Mouse (Mus musculus): ENCODE measurements around the gene Polr3e.
"Not testable (repeated sequence)": the region's sequence is repeated elsewhere in the genome, so short reads cannot be mapped to it uniquely, and the experiment has no call there.

Polr3e gene

GRCm38 (mm10) chr7:120911268-120911667 is 6.3 kb upstream of the Polr3e start:
- in situ Hi-C loops (cut with MboI, MseI), result not testable (repeated sequence)

GRCm38 (mm10) chr7:120913332-120913731 is 4.2 kb upstream of the Polr3e start:
- in situ Hi-C loops (cut with MboI, MseI), result no loop called here

GRCm38 (mm10) chr7:120916262-120916875 is 1.2 kb upstream of the Polr3e start:
- in situ Hi-C loops (cut with MboI, MseI), result loop anchor here (5.0 kb wide), 1 partner anchor 79 kb away; no protein-coding TSS in a partner anchor

GRCm38 (mm10) chr7:120917279-120917591 is 309 bp upstream of the Polr3e start:
- in situ Hi-C loops (cut with MboI, MseI), result loop anchor here (5.0 kb wide), 1 partner anchor 80 kb away; no protein-coding TSS in a partner anchor

- in situ Hi-C loops (cut with MboI, MseI), result loop anchor here (5.0 kb wide), 1 partner anchor 81 kb away; no protein-coding TSS in a partner anchor
These were observed 1.0 kb downstream of the Polr3e start for GRCm38 (mm10) chr7:120918526-120918962.

GRCm38 (mm10) chr7:120933110-120933509 is 15.6 kb downstream of the Polr3e start:
- in situ Hi-C loops (cut with MboI, MseI), result loop anchor here (10.0 kb wide), 1 partner anchor 278 kb away; no protein-coding TSS in a partner anchor

- in situ Hi-C loops (cut with MboI, MseI), result loop anchor here (10.0 kb wide), 1 partner anchor 279 kb away; no protein-coding TSS in a partner anchor
These were observed 16.2 kb downstream of the Polr3e start for GRCm38 (mm10) chr7:120933680-120934195.

GRCm38 (mm10) chr7:120934716-120935115 is 17.2 kb downstream of the Polr3e start:
- in situ Hi-C loops (cut with MboI, MseI), result loop anchor here (10.0 kb wide), 1 partner anchor 280 kb away; no protein-coding TSS in a partner anchor

- in situ Hi-C loops (cut with MboI, MseI), result loop anchor here (10.0 kb wide), 1 partner anchor 282 kb away; no protein-coding TSS in a partner anchor
These were observed 19.0 kb downstream of the Polr3e start for GRCm38 (mm10) chr7:120936522-120936921.

GRCm38 (mm10) chr7:120938206-120938605 is 20.7 kb downstream of the Polr3e start:
- in situ Hi-C loops (cut with MboI, MseI), result loop anchor here (10.0 kb wide), 1 partner anchor 283 kb away; no protein-coding TSS in a partner anchor

GRCm38 (mm10) chr7:120940343-120940742 is 22.8 kb downstream of the Polr3e start:
- in situ Hi-C loops (cut with MboI, MseI), result no loop called here

- in situ Hi-C loops (cut with MboI, MseI), result no loop called here
These were observed 23.7 kb downstream of the Polr3e start for GRCm38 (mm10) chr7:120941214-120941613.

- in situ Hi-C loops (cut with MboI, MseI), result no loop called here
These were observed 25.0 kb downstream of the Polr3e start for GRCm38 (mm10) chr7:120942506-120942905.

- in situ Hi-C loops (cut with MboI, MseI), result no loop called here
These were observed 26.5 kb downstream of the Polr3e start for GRCm38 (mm10) chr7:120943936-120944509.

GRCm38 (mm10) chr7:120953591-120953990 is 36.0 kb downstream of the Polr3e start:
- in situ Hi-C loops (cut with MboI, MseI), result not testable (repeated sequence)

- in situ Hi-C loops (cut with MboI, MseI), result no loop called here
These were observed 42.6 kb downstream of the Polr3e start for GRCm38 (mm10) chr7:120960116-120960515.

GRCm38 (mm10) chr7:120960601-120961000 is 43.1 kb downstream of the Polr3e start:
- in situ Hi-C loops (cut with MboI, MseI), result no loop called here

GRCm38 (mm10) chr7:120961893-120962292 is 44.3 kb downstream of the Polr3e start:
- in situ Hi-C loops (cut with MboI, MseI), result no loop called here

- in situ Hi-C loops (cut with MboI, MseI), result no loop called here
These were observed 45.6 kb downstream of the Polr3e start for GRCm38 (mm10) chr7:120963126-120963525.

- in situ Hi-C loops (cut with MboI, MseI), result no loop called here
These were observed 51.7 kb downstream of the Polr3e start for GRCm38 (mm10) chr7:120969221-120969620.

GRCm38 (mm10) chr7:120970112-120970511 is 52.6 kb downstream of the Polr3e start:
- in situ Hi-C loops (cut with MboI, MseI), result no loop called here

GRCm38 (mm10) chr7:120972471-120972870 is 54.9 kb downstream of the Polr3e start:
- in situ Hi-C loops (cut with MboI, MseI), result not testable (repeated sequence)

- in situ Hi-C loops (cut with MboI, MseI), result no loop called here
These were observed 56.5 kb downstream of the Polr3e start for GRCm38 (mm10) chr7:120974001-120974400.

Measured in regulatory T cell (primary cell).